Mouse (Mus musculus) spleen, embryonic (tissue): ENCODE measurements around the gene Ttc34.

Source experiments
- CTCF ChIA-PET: fragments of 350-600 bp; sonication (Branson Sonifier 250); formaldehyde crosslinking; loops from one replicate; lab custom pipeline; 2022; lab: Charles Lee

Gene Ttc34

GRCm38 (mm10) chr4:154890887-154891286, 53.6 kb downstream of the Ttc34 start:
- CTCF ChIA-PET: no interaction called here

- CTCF ChIA-PET: interaction anchor here (0.6 to 0.7 kb wide), 3 partner anchors 43 to 598 kb away, joined by 3 to 4 read pairs (median 3); no protein-coding TSS in a partner anchor
Observed at GRCm38 (mm10) chr4:154895549-154895948, 58.3 kb downstream of the Ttc34 start.

GRCm38 (mm10) chr4:154897676-154898465, 60.6 kb downstream of the Ttc34 start:
- CTCF ChIA-PET: interaction anchor here (0.9 kb wide), 1 partner anchor 15 kb away, joined by 4 read pairs; no protein-coding TSS in a partner anchor

GRCm38 (mm10) chr4:154898506-154899446, 61.5 kb downstream of the Ttc34 start, which contains the start of gene Fam213b:
Gene Fam213b, minus strand, starts transcription at chr4:154899135.
- CTCF ChIA-PET: no interaction called here

GRCm38 (mm10) chr4:154902371-154902770, 65.1 kb downstream of the Ttc34 start:
- CTCF ChIA-PET: no interaction called here

GRCm38 (mm10) chr4:154904185-154905071, 67.2 kb downstream of the Ttc34 start:
- CTCF ChIA-PET: no interaction called here

GRCm38 (mm10) chr4:154907833-154908232, 70.6 kb downstream of the Ttc34 start:
- CTCF ChIA-PET: interaction anchor here (0.6 kb wide), 2 partner anchors 8 to 28 kb away, joined by 3 to 4 read pairs; no protein-coding TSS in a partner anchor

GRCm38 (mm10) chr4:154908490-154908889, 71.2 kb downstream of the Ttc34 start:
- CTCF ChIA-PET: interaction anchor here (0.6 kb wide), 2 partner anchors 8 to 28 kb away, joined by 3 to 4 read pairs; no protein-coding TSS in a partner anchor

- CTCF ChIA-PET: interaction anchor here (0.5 kb wide), 1 partner anchor 9 kb away, joined by 9 read pairs; no protein-coding TSS in a partner anchor
Observed at GRCm38 (mm10) chr4:154910606-154911522, 73.6 kb downstream of the Ttc34 start.

GRCm38 (mm10) chr4:154911644-154912043, 74.4 kb downstream of the Ttc34 start:
- CTCF ChIA-PET: interaction anchor here (0.5 kb wide), 1 partner anchor 8 kb away, joined by 9 read pairs; no protein-coding TSS in a partner anchor

GRCm38 (mm10) chr4:154913845-154914244, 76.6 kb downstream of the Ttc34 start:
- CTCF ChIA-PET: no interaction called here

- CTCF ChIA-PET: no interaction called here
Observed at GRCm38 (mm10) chr4:154914252-154914651, 77.0 kb downstream of the Ttc34 start.

GRCm38 (mm10) chr4:154914707-154915106, 77.4 kb downstream of the Ttc34 start:
- CTCF ChIA-PET: no interaction called here

GRCm38 (mm10) chr4:154915286-154915685, 78.0 kb downstream of the Ttc34 start:
- CTCF ChIA-PET: no interaction called here

- CTCF ChIA-PET: no interaction called here
Observed at GRCm38 (mm10) chr4:154916662-154917061, 79.4 kb downstream of the Ttc34 start.
